Mouse (Mus musculus): ENCODE data around the gene Abcg4. TPM values are rescaled to one million over a fixed set of nuclear protein-coding genes. Genes with fewer than 3 reads are reported as not detected.

Abcg4 gene
- total RNA-seq, 2 experiments from 2014 or later, result 60.5 to 61.6 TPM

Small RNAs within 50 kb of the gene (microRNA-seq; reads per million reads assigned to microRNA genes)
- gene Gm44335, result 0 reads per million in 2 experiments

Other genes with a start within 250 kb of the Abcg4 start
- gene Thy1, start 245.2 kb downstream of the Abcg4 start, total RNA-seq (2021), result 100 to 1,000 TPM; 826 to 894 TPM
- 100 to 1,000 TPM in 1 of 2 experiments, 10 to 100 TPM in 1; 72.3 to 106 TPM for gene Usp2, start 221.6 kb downstream of the Abcg4 start, total RNA-seq (2021)
- gene Mfrp, start 186.9 kb downstream of the Abcg4 start, total RNA-seq (2021), result 1 to 10 TPM in 1 of 2 experiments, under 1 TPM in 1; 0.55 to 1.6 TPM
- 10 to 100 TPM; 23.1 to 26.1 TPM for gene C1qtnf5, start 181.4 kb downstream of the Abcg4 start, total RNA-seq (2021)
- under 1 TPM; 0.14 to 0.27 TPM for gene Gm49380, start 175.1 kb downstream of the Abcg4 start, total RNA-seq (2021)
- 10 to 100 TPM; 30.6 to 31.5 TPM for gene Rnf26, start 175.1 kb downstream of the Abcg4 start, total RNA-seq (2021)
- gene Mcam, start 154.1 kb downstream of the Abcg4 start, total RNA-seq (2021), result 10 to 100 TPM; 13.2 to 14.8 TPM
- 10 to 100 TPM; 53.4 to 54.2 TPM for gene Cbl, start 54.6 kb downstream of the Abcg4 start, total RNA-seq (2021)
- gene Ccdc153, start 47.9 kb downstream of the Abcg4 start, total RNA-seq (2021), result 1 to 10 TPM; 1.3 to 2.0 TPM
- gene Pdzd3, start 37.1 kb downstream of the Abcg4 start, total RNA-seq (2021), result under 1 TPM; 0.53 to 0.73 TPM
- 10 to 100 TPM; 11.6 to 14.0 TPM for gene Nlrx1, start 20.0 kb downstream of the Abcg4 start, total RNA-seq (2021)
- 10 to 100 TPM; 28.4 to 28.6 TPM for gene Hinfp, start 17.1 kb upstream of the Abcg4 start, total RNA-seq (2021)
- 100 to 1,000 TPM; 207 to 225 TPM for gene C2cd2l, start 31.7 kb upstream of the Abcg4 start, total RNA-seq (2021)
- gene Dpagt1, start 37.4 kb upstream of the Abcg4 start, total RNA-seq (2021), result 10 to 100 TPM; 12.5 to 13.8 TPM
- 10 to 100 TPM; 56.6 to 56.8 TPM for gene H2afx, start 46.1 kb upstream of the Abcg4 start, total RNA-seq (2021)
- gene Hmbs, start 55.6 kb upstream of the Abcg4 start, total RNA-seq (2021), result 10 to 100 TPM; 14.8 to 22.0 TPM
- gene Vps11, start 73.1 kb upstream of the Abcg4 start, total RNA-seq (2021), result 10 to 100 TPM; 47.3 to 47.4 TPM
- 100 to 1,000 TPM; 142 to 144 TPM for gene Hyou1, start 90.9 kb upstream of the Abcg4 start, total RNA-seq (2021)
- gene Slc37a4, start 108.2 kb upstream of the Abcg4 start, total RNA-seq (2021), result 10 to 100 TPM; 27.3 to 29.1 TPM
- 100 to 1,000 TPM; 615 to 632 TPM for gene Rps25, start 118.5 kb upstream of the Abcg4 start, total RNA-seq (2021)
- 10 to 100 TPM; 67.6 to 68.8 TPM for gene Trappc4, start 119.0 kb upstream of the Abcg4 start, total RNA-seq (2021)
- 10 to 100 TPM; 14.6 to 15.8 TPM for gene Ccdc84, start 130.0 kb upstream of the Abcg4 start, total RNA-seq (2021)
- gene Foxr1, start 152.5 kb upstream of the Abcg4 start, total RNA-seq (2021), result not detected
- not detected for gene Upk2, start 166.4 kb upstream of the Abcg4 start, total RNA-seq (2021)
- gene Bcl9l, start 194.2 kb upstream of the Abcg4 start, total RNA-seq (2021), result 10 to 100 TPM; 60.3 to 60.9 TPM